Mouse (Mus musculus): Measurements from ENCODE around the gene Grip1. TPM values are rescaled to one million over a fixed set of nuclear protein-coding genes. Genes with fewer than 3 reads are reported as not detected.

The Grip1 gene
- polyA plus RNA-seq, 1 experiment from 2014 or later = 9.8 TPM

GRCm38 (mm10) chr10:119550630-119551029 lies 97.0 kb downstream of the Grip1 start:
- H3K27ac ChIP-seq (ENCODE audit: low read depth, low read length) = no peak overlapping the region
- no peaks in the 10 kb centered on the region for H3K27me3 ChIP-seq (ENCODE audit: control insufficient read depth, insufficient read depth, low read length)
- H3K4me1 ChIP-seq (replicated peaks; ENCODE audit: control insufficient read depth, insufficient read depth, low read length) = no peaks in the 10 kb centered on the region
- DNase-seq (ENCODE audit: low spot score) (no peak), ATAC-seq (replicated peaks; ENCODE audit: low FRiP score) (no peak)
- H3K36me3 ChIP-seq (ENCODE audit: control insufficient read depth, insufficient read depth, low read length) = no peaks in the 10 kb centered on the region
- 92% methylated on average over 6 of the region's 6 CpGs for WGBS
- no peak overlapping the region for H3K4me2 ChIP-seq (ENCODE audit: low read depth, low read length, severe bottlenecking)
- H3K9me3 ChIP-seq (ENCODE audit: control insufficient read depth, low read length) = no peaks in the 10 kb centered on the region
- H3K4me3 ChIP-seq (ENCODE audit: low read depth, low read length) = no peak overlapping the region
- H3K9ac ChIP-seq (ENCODE audit: low read length) = no peak overlapping the region

- no peak overlapping the region for H3K4me2 ChIP-seq (ENCODE audit: low read depth, low read length, severe bottlenecking)
- no peaks in the 10 kb centered on the region for H3K36me3 ChIP-seq (ENCODE audit: control insufficient read depth, insufficient read depth, low read length)
- H3K9ac ChIP-seq (ENCODE audit: low read length) = no peak overlapping the region
- no peaks in the 10 kb centered on the region for H3K4me1 ChIP-seq (replicated peaks; ENCODE audit: control insufficient read depth, insufficient read depth, low read length)
- ATAC-seq (replicated peaks; ENCODE audit: low FRiP score) (no peak), DNase-seq (ENCODE audit: low spot score) (no peak)
- H3K4me3 ChIP-seq (ENCODE audit: low read depth, low read length) = no peak overlapping the region
- H3K27ac ChIP-seq (ENCODE audit: low read depth, low read length) = no peak overlapping the region
- H3K9me3 ChIP-seq (ENCODE audit: control insufficient read depth, low read length) = no peaks in the 10 kb centered on the region; the same call in 1 of the 2 replicates
- no peaks in the 10 kb centered on the region for H3K27me3 ChIP-seq (ENCODE audit: control insufficient read depth, insufficient read depth, low read length)
- 90% methylated on average over 7 of the region's 7 CpGs for WGBS
These were observed 102.7 kb downstream of the Grip1 start for GRCm38 (mm10) chr10:119556346-119556745.

- Histone ChIP-seq H3K36me3 (ENCODE audit: control insufficient read depth, insufficient read depth, low read length) (no peaks in the 10 kb centered on the region), H3K27ac (ENCODE audit: low read depth, low read length) (no peak overlapping the region), H3K4me1 (replicated peaks; ENCODE audit: control insufficient read depth, insufficient read depth, low read length) (no peaks in the 10 kb centered on the region), H3K9ac (ENCODE audit: low read length) (no peak overlapping the region), H3K27me3 (ENCODE audit: control insufficient read depth, insufficient read depth, low read length) (no peaks in the 10 kb centered on the region), H3K9me3 (ENCODE audit: control insufficient read depth, low read length) (no peaks in the 10 kb centered on the region; the same call in 1 of the 2 replicates), H3K4me3 (ENCODE audit: low read depth, low read length) (no peak overlapping the region), H3K4me2 (ENCODE audit: low read depth, low read length, severe bottlenecking) (no peak overlapping the region)
- 91% methylated on average over 7 of the region's 7 CpGs for WGBS
- no peak for ATAC-seq (replicated peaks; ENCODE audit: low FRiP score)
- no peak for DNase-seq (ENCODE audit: low spot score)
These were observed 104.8 kb downstream of the Grip1 start for GRCm38 (mm10) chr10:119558432-119558831.

- ATAC-seq (replicated peaks; ENCODE audit: low FRiP score) = no peak
- H3K9ac ChIP-seq (ENCODE audit: low read length) = no peak overlapping the region
- no peak overlapping the region for H3K4me2 ChIP-seq (ENCODE audit: low read depth, low read length, severe bottlenecking)
- no peaks in the 10 kb centered on the region for H3K9me3 ChIP-seq (ENCODE audit: control insufficient read depth, low read length)
- H3K4me1 ChIP-seq (replicated peaks; ENCODE audit: control insufficient read depth, insufficient read depth, low read length) = no peaks in the 10 kb centered on the region
- no peaks in the 10 kb centered on the region for H3K36me3 ChIP-seq (ENCODE audit: control insufficient read depth, insufficient read depth, low read length)
- WGBS = 95% methylated on average over 7 of the region's 7 CpGs
- no peak for DNase-seq (ENCODE audit: low spot score)
- no peak overlapping the region for H3K4me3 ChIP-seq (ENCODE audit: low read depth, low read length)
- H3K27me3 ChIP-seq (ENCODE audit: control insufficient read depth, insufficient read depth, low read length) = no peaks in the 10 kb centered on the region
- no peak overlapping the region for H3K27ac ChIP-seq (ENCODE audit: low read depth, low read length)
These were observed 111.2 kb downstream of the Grip1 start for GRCm38 (mm10) chr10:119564862-119565261.

- ATAC-seq (replicated peaks; ENCODE audit: low FRiP score) (no peak), DNase-seq (ENCODE audit: low spot score) (no peak)
- no peak overlapping the region for H3K9ac ChIP-seq (ENCODE audit: low read length)
- no peaks in the 10 kb centered on the region for H3K9me3 ChIP-seq (ENCODE audit: control insufficient read depth, low read length)
- H3K36me3 ChIP-seq (ENCODE audit: control insufficient read depth, insufficient read depth, low read length) = no peaks in the 10 kb centered on the region
- no peak overlapping the region for H3K4me3 ChIP-seq (ENCODE audit: low read depth, low read length)
- 95% methylated on average over 9 of the region's 9 CpGs for WGBS
- no peak overlapping the region for H3K27ac ChIP-seq (ENCODE audit: low read depth, low read length)
- no peaks in the 10 kb centered on the region for H3K4me1 ChIP-seq (replicated peaks; ENCODE audit: control insufficient read depth, insufficient read depth, low read length)
- no peaks in the 10 kb centered on the region for H3K27me3 ChIP-seq (ENCODE audit: control insufficient read depth, insufficient read depth, low read length)
- H3K4me2 ChIP-seq (ENCODE audit: low read depth, low read length, severe bottlenecking) = no peak overlapping the region
These were observed 119.5 kb downstream of the Grip1 start for GRCm38 (mm10) chr10:119573134-119573533.

GRCm38 (mm10) chr10:119575780-119576179 lies 122.2 kb downstream of the Grip1 start:
- Histone ChIP-seq H3K4me2 (ENCODE audit: low read depth, low read length, severe bottlenecking) (no peak overlapping the region), H3K36me3 (ENCODE audit: control insufficient read depth, insufficient read depth, low read length) (no peaks in the 10 kb centered on the region), H3K4me1 (replicated peaks; ENCODE audit: control insufficient read depth, insufficient read depth, low read length) (no peaks in the 10 kb centered on the region), H3K27ac (ENCODE audit: low read depth, low read length) (no peak overlapping the region), H3K9me3 (ENCODE audit: control insufficient read depth, low read length) (no peaks in the 10 kb centered on the region), H3K27me3 (ENCODE audit: control insufficient read depth, insufficient read depth, low read length) (no peaks in the 10 kb centered on the region), H3K9ac (ENCODE audit: low read length) (no peak overlapping the region), H3K4me3 (ENCODE audit: low read depth, low read length) (no peak overlapping the region)
- DNase-seq (ENCODE audit: low spot score) (no peak), ATAC-seq (replicated peaks; ENCODE audit: low FRiP score) (no peak)
- WGBS = 83% methylated on average over 1 of the region's 1 CpGs

GRCm38 (mm10) chr10:119580024-119580423 lies 126.4 kb downstream of the Grip1 start:
- Histone ChIP-seq H3K9ac (ENCODE audit: low read length) (no peak overlapping the region), H3K9me3 (ENCODE audit: control insufficient read depth, low read length) (no peaks in the 10 kb centered on the region), H3K27ac (ENCODE audit: low read depth, low read length) (no peak overlapping the region), H3K4me3 (ENCODE audit: low read depth, low read length) (no peak overlapping the region), H3K36me3 (ENCODE audit: control insufficient read depth, insufficient read depth, low read length) (no peaks in the 10 kb centered on the region), H3K27me3 (ENCODE audit: control insufficient read depth, insufficient read depth, low read length) (no peaks in the 10 kb centered on the region), H3K4me1 (replicated peaks; ENCODE audit: control insufficient read depth, insufficient read depth, low read length) (no peaks in the 10 kb centered on the region), H3K4me2 (ENCODE audit: low read depth, low read length, severe bottlenecking) (no peak overlapping the region)
- WGBS = 78% methylated on average over 4 of the region's 4 CpGs
- DNase-seq (ENCODE audit: low spot score) (no peak), ATAC-seq (replicated peaks; ENCODE audit: low FRiP score) (no peak)

- H3K9ac ChIP-seq (ENCODE audit: low read length) = no peak overlapping the region
These were observed 131.0 kb downstream of the Grip1 start for GRCm38 (mm10) chr10:119584666-119585065.

GRCm38 (mm10) chr10:119586976-119587375 lies 133.3 kb downstream of the Grip1 start:
- Histone ChIP-seq H3K27me3 (ENCODE audit: control insufficient read depth, insufficient read depth, low read length) (no peaks in the 10 kb centered on the region), H3K9ac (ENCODE audit: low read length) (no peak overlapping the region), H3K4me1 (replicated peaks; ENCODE audit: control insufficient read depth, insufficient read depth, low read length) (no peaks in the 10 kb centered on the region), H3K27ac (ENCODE audit: low read depth, low read length) (no peak overlapping the region), H3K9me3 (ENCODE audit: control insufficient read depth, low read length) (no peaks in the 10 kb centered on the region), H3K4me2 (ENCODE audit: low read depth, low read length, severe bottlenecking) (no peak overlapping the region), H3K4me3 (ENCODE audit: low read depth, low read length) (no peak overlapping the region), H3K36me3 (ENCODE audit: control insufficient read depth, insufficient read depth, low read length) (no peaks in the 10 kb centered on the region)
- WGBS = 84% methylated on average over 3 of the region's 3 CpGs
- DNase-seq (ENCODE audit: low spot score) (no peak), ATAC-seq (replicated peaks; ENCODE audit: low FRiP score) (no peak)

More at GRCm38 (mm10) chr10:119584666-119585065, 131.0 kb downstream of the Grip1 start:
- no peak overlapping the region for H3K27ac ChIP-seq (ENCODE audit: low read depth, low read length)
- ATAC-seq (replicated peaks; ENCODE audit: low FRiP score) = no peak
- no peaks in the 10 kb centered on the region for H3K4me1 ChIP-seq (replicated peaks; ENCODE audit: control insufficient read depth, insufficient read depth, low read length)
- no peak overlapping the region for H3K4me3 ChIP-seq (ENCODE audit: low read depth, low read length)
- H3K36me3 ChIP-seq (ENCODE audit: control insufficient read depth, insufficient read depth, low read length) = no peaks in the 10 kb centered on the region
- no peak for DNase-seq (ENCODE audit: low spot score)
- no peaks in the 10 kb centered on the region for H3K9me3 ChIP-seq (ENCODE audit: control insufficient read depth, low read length)
- no peaks in the 10 kb centered on the region for H3K27me3 ChIP-seq (ENCODE audit: control insufficient read depth, insufficient read depth, low read length)
- H3K4me2 ChIP-seq (ENCODE audit: low read depth, low read length, severe bottlenecking) = no peak overlapping the region
- WGBS = 78% methylated on average over 6 of the region's 6 CpGs
